Mouse (Mus musculus) midbrain, embryonic 14.5 days (tissue): ENCODE data around the gene Yy1. TPM values are rescaled to one million over a fixed set of nuclear protein-coding genes. Genes with fewer than 3 reads are reported as not detected.

Experiments used
- ATAC-seq: fragments of 200-750 bp; cut with Nextera tagmentation; 2 replicates; pipeline ENCODE4 v1.8.0; 2017; ENCODE audit warnings: moderate number of reproducible peaks, moderate library complexity; ENCODE audit not compliant: low FRiP score, low TSS enrichment
- DNase-seq: peaks from one replicate; pipeline ENCODE4 v3.0.0-alpha.2; 2015
- H3K27ac ChIP-seq: fragments of 300-500 bp; sonication (generic); replicated peaks from 2 replicates; pipeline ENCODE4 v1.5.1; 2014; ENCODE audit warnings: mild to moderate bottlenecking, low read depth, low read length, moderate library complexity
- H3K27me3 ChIP-seq: fragments of 300-500 bp; sonication (generic); 2 replicates; pipeline ENCODE4 v1.6.1; 2014; ENCODE audit warnings: low read length, control low read depth, mixed read lengths; ENCODE audit not compliant: control insufficient read depth, insufficient read depth
- H3K36me3 ChIP-seq: fragments of 300-500 bp; sonication (generic); 2 replicates; pipeline ENCODE4 v1.6.1; 2014; ENCODE audit warnings: low read length, control low read depth; ENCODE audit not compliant: control insufficient read depth, insufficient read depth
- H3K4me1 ChIP-seq: fragments of 300-500 bp; sonication (generic); 2 replicates; pipeline ENCODE4 v1.6.1; 2014; ENCODE audit warnings: mild to moderate bottlenecking, antibody characterized with exemption, low read length, control low read depth; ENCODE audit not compliant: control insufficient read depth, insufficient read depth
- H3K4me2 ChIP-seq: fragments of 300-500 bp; sonication (generic); 2 replicates; pipeline ENCODE4 v1.6.1; 2014; ENCODE audit warnings: mild to moderate bottlenecking, low read length, moderate library complexity
- H3K4me3 ChIP-seq: fragments of 300-500 bp; sonication (generic); replicated peaks from 2 replicates; pipeline ENCODE4 v1.5.1; 2014; ENCODE audit warnings: low read depth, low read length
- H3K9ac ChIP-seq: fragments of 300-500 bp; sonication (generic); replicated peaks from 2 replicates; pipeline ENCODE4 v1.6.1; 2014; ENCODE audit warnings: mild to moderate bottlenecking, low read length, moderate library complexity
- H3K9me3 ChIP-seq: fragments of 300-500 bp; sonication (generic); 2 replicates; pipeline ENCODE4 v1.6.1; 2016; ENCODE audit warnings: low read length, control low read depth, mixed read lengths; ENCODE audit not compliant: control insufficient read depth
- WGBS: fragments of 180-500 bp; shearing (Covaris S2); extraction: QIAGEN DNeasy Blood & Tissue Kit; methylation state at CpG from one replicate; pipeline ENCODE4 v1.1.7; 2014; 5-methylcytosine and 5-hydroxymethylcytosine counted together
- microRNA counts: library from miRNA; unstranded; fragments of <30 nt; microRNA quantifications from one replicate; lab custom pipeline; 2016
- microRNA-seq: library from miRNA; unstranded; fragments of <30 nt; microRNA quantifications from one replicate; pipeline ENCODE4, GENCODE M21; 2016
- polyA plus RNA-seq: library from polyadenylated mRNA; unstranded; fragments of >200 nt; fragmentation: Nextera tagmentation; extraction: Ambion mirVana; gene quantifications from 2 replicates; pipeline ENCODE4 v1.2.1, GENCODE M21; 2014

The Yy1 gene
- polyA plus RNA-seq, 1 experiment from 2014 or later: 15.1 TPM

DNA sequence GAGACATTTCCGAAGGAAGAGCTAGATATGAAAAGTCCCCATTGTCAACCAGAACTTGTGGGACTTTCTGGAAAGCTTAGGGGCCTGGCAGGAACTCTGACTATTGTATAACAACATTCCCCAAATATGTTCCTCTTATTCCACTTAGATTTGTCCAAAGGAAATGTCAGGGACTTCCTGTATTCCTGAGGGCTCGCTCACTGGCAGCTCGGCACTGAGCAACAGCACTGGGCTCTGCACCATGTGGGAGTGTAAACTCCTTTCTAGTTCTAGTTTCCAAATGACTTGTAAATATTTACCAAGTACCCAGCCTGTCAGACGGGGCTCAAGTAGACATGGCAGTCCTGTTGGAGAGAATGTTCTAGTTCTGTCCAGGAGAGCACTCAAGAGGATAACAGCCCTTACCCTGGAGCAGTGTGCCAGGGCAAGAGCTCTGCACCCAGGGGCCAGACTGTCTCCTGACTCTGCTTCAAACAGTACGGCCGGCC, 72.3 kb downstream of the Yy1 start:
- Histone ChIP-seq H3K27ac (no peak overlapping the region), H3K36me3 (peaks cover 98% of the 10 kb centered on the region), H3K9ac (no peak overlapping the region), H3K4me2 (no peak overlapping the region), H3K27me3 (no peaks in the 10 kb centered on the region), H3K9me3 (no peaks in the 10 kb centered on the region), H3K4me3 (no peak overlapping the region), H3K4me1 (no peaks in the 10 kb centered on the region)
- WGBS: 92% methylated on average over 6 of the region's 6 CpGs
- ATAC-seq: no peak
- DNase-seq: no peak

DNA sequence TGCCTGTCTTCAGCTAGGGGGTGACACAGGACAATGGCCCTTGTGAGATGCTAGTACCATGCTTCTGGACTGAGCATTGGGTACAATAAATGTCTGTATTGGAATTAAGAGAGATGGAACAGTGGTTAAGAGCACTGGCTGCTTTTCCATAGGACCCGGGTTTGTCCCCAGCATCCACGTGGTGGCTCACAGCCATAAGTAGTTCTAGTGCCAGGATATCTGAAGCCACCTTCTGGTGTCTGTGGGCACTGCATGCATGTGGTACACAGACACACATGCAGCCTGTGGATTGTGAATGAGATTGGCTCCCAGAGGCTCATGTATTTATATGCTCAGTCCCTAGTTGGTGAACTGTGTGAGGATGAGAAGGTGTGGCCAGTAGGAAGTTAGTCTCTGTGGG, 76.8 kb downstream of the Yy1 start:
- ATAC-seq (no peak), DNase-seq (peak; percentile 17)
- H3K9me3 ChIP-seq: no peaks in the 10 kb centered on the region
- no peak overlapping the region for H3K4me3 ChIP-seq
- H3K27me3 ChIP-seq: no peaks in the 10 kb centered on the region
- no peak overlapping the region for H3K9ac ChIP-seq
- peaks cover 89% of the 10 kb centered on the region for H3K36me3 ChIP-seq
- H3K4me2 ChIP-seq: no peak overlapping the region
- H3K4me1 ChIP-seq: no peaks in the 10 kb centered on the region
- 78% methylated on average over 2 of the region's 2 CpGs for WGBS
- H3K27ac ChIP-seq: no peak overlapping the region

MicroRNA genes within 50 kb of the gene (microRNA counts, 519-probe panel; counts per million panel counts)
- microRNA mmu-miR-345-3p (lab: Ali Mortazavi, UCI): not detected
- microRNA mmu-miR-345-5p (lab: Ali Mortazavi, UCI): 4,342 counts per million, percentile 32 among the panel's probes with 10 or more counts

Small RNA genes lying within 50 kb of the gene (microRNA-seq; reads per million reads assigned to microRNA genes)
- gene Mir345: 136 reads per million, percentile 60 among the genes with 10 or more reads in this experiment

Other genes with a start within 250 kb of the Yy1 start
- 280 and 314 TPM in 2 replicates for gene Evl, start 238.3 kb upstream of the Yy1 start, polyA plus RNA-seq
- 2.5 and 2.8 TPM in 2 replicates for gene Degs2, start 90.7 kb upstream of the Yy1 start, polyA plus RNA-seq
- gene Slc25a29, start 42.9 kb downstream of the Yy1 start, polyA plus RNA-seq: 19.9 and 20.0 TPM in 2 replicates
- gene Slc25a47, start 43.1 kb downstream of the Yy1 start, polyA plus RNA-seq: 10.9 and 11.1 TPM in 2 replicates
- 3.7 and 4.3 TPM in 2 replicates for gene Wdr25, start 100.7 kb downstream of the Yy1 start, polyA plus RNA-seq
- gene Wars, start 101.2 kb downstream of the Yy1 start, polyA plus RNA-seq: 96.4 and 110 TPM in 2 replicates